In the genomic region with DNA sequence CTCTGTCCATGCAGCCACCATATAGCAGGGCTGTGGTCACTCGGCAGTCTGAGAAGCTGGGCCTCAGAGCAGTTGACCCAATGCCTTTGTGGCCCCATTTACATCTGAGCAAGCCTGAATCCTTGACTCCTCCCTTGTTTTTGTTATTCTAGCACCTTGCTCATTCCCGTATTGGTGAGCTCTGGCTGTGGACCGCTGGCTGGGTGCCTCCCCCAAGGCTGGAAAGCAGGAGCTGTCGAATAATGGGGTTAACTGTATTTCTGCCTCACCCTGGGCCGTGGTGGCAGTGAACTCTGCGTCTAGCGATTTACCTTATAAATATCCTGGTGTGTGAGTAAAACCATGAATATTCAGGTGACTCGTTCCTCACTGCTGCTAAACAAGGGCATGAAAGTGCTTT, we compare ENCODE assay signal across 14 mouse cellular contexts.
"Had no signal": no experiment of that assay in that cellular context is flagged by ENCODE, and none has a peak within 500 bp of the region (broad histone marks: within the 10 kb centered on the region; RNA-seq: fewer than 3 reads in every experiment).

No protein-coding gene starts in this region.

- H3K27me3 ChIP-seq: liver, embryonic 15.5 days; midbrain, embryonic 12.5 days; neural tube, embryonic 15.5 days had no signal

- H3K9ac ChIP-seq: liver, embryonic 15.5 days; lung, embryonic 14.5 days; midbrain, embryonic 12.5 days; neural tube, embryonic 15.5 days had no signal

- H3K4me2 ChIP-seq: liver, embryonic 11.5 days; liver, embryonic 15.5 days; lung, embryonic 14.5 days; midbrain, embryonic 12.5 days; neural tube, embryonic 15.5 days had no signal

- H3K36me3 ChIP-seq: limb, embryonic 10.5 days; liver, embryonic 15.5 days; midbrain, embryonic 12.5 days; neural tube, embryonic 15.5 days had no signal

- H3K4me3 ChIP-seq: left cerebral cortex, adult 2 months; limb, embryonic 10.5 days; liver, embryonic 15.5 days; midbrain, embryonic 12.5 days; myocyte; neural tube, embryonic 15.5 days had no signal

- H3K27ac ChIP-seq: left cerebral cortex, adult 2 months; limb, embryonic 10.5 days; liver, embryonic 15.5 days; midbrain, embryonic 12.5 days; neural tube, embryonic 15.5 days had no signal

- H3K9me3 ChIP-seq: limb, embryonic 10.5 days; liver, embryonic 15.5 days; midbrain, embryonic 12.5 days; neural tube, embryonic 15.5 days had no signal

- DNase-seq: kidney, adult 11 months; lung, embryonic 14.5 days; lung, postnatal 10 days; lung, postnatal 4 days; right cerebral cortex, adult 18-20 months; right cerebral cortex, postnatal 25 days; thymus, postnatal 36 days had no signal
